ENCODE assay signal across 15 mouse cellular contexts in the genomic region with DNA sequence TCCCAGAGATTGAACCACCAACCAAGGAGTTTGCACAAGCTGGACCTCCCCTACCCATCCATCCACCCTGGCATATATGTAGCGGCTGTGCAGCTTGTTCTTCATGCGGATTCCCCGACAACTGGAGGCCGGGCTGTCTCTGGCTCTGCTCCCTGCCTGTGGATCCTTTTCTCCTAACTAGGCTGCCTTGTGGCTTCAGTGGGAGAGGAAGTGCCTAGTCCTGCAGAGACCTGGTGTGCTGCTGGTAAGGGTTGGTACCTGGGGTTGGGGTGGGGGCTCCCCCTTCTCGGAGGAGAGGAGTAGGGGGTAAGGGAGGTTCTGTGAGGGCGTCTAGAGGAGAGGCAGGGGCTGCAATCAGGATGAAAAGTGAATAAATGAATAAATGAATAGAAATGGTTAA.
"Had no signal": no experiment of that assay in that cellular context is flagged by ENCODE, and none has a peak within 500 bp of the region (broad histone marks: within the 10 kb centered on the region; RNA-seq: fewer than 3 reads in every experiment).

No protein-coding gene starts in this region.

- H3K9ac ChIP-seq: neural tube, embryonic 13.5 days; neural tube, embryonic 15.5 days; stomach, embryonic 15.5 days had no signal

- H3K27ac ChIP-seq: neural tube, embryonic 13.5 days; neural tube, embryonic 15.5 days; stomach, embryonic 15.5 days; stomach, postnatal 0 days had no signal

- H3K4me1 ChIP-seq: neural tube, embryonic 13.5 days; neural tube, embryonic 15.5 days; stomach, embryonic 15.5 days had no signal

- H3K4me3 ChIP-seq: neural tube, embryonic 13.5 days; neural tube, embryonic 15.5 days; stomach, embryonic 15.5 days had no signal

- H3K27me3 ChIP-seq: neural tube, embryonic 13.5 days; neural tube, embryonic 15.5 days; stomach, embryonic 15.5 days had no signal

- H3K4me2 ChIP-seq: neural tube, embryonic 13.5 days; neural tube, embryonic 15.5 days; stomach, embryonic 15.5 days had no signal

- H3K9me3 ChIP-seq: neural tube, embryonic 13.5 days; neural tube, embryonic 15.5 days; stomach, embryonic 15.5 days had no signal

- H3K36me3 ChIP-seq: neural tube, embryonic 13.5 days; neural tube, embryonic 15.5 days; stomach, embryonic 15.5 days had no signal

- DNase-seq: right cerebral cortex, adult 18-20 months; right cerebral cortex, postnatal 14 days; right cerebral cortex, postnatal 25 days; right cerebral cortex, postnatal 4 days; spleen, adult 18-20 months; thymus, adult 18-20 months; thymus, adult 2 months; thymus, postnatal 14 days; thymus, postnatal 25 days; thymus, postnatal 36 days; thymus, postnatal 4 days had no signal
